Mouse (Mus musculus) activated CD4-positive, CD25-positive, alpha-beta regulatory T cell, adult 4 months (primary cell): Measurements from ENCODE around the gene Tmem41b. TPM values are rescaled to one million over a fixed set of nuclear protein-coding genes. Genes with fewer than 3 reads are reported as not detected.

Experiments
- polyA plus RNA-seq, 2 experiments: library from polyadenylated mRNA; unstranded; fragments of 100-300 nt; shearing (Covaris generic); gene quantifications; one replicate each; pipeline ENCODE4 v1.2.1; 2017

The Tmem41b gene
- polyA plus RNA-seq, 2 experiments from 2014 or later, result 31.6 to 35.3 TPM

Other genes starting within 250 kb of the Tmem41b start
- gene Tmem9b, start 234.1 kb downstream of the Tmem41b start, polyA plus RNA-seq, result 100 to 1,000 TPM; 118 to 122 TPM
- under 1 TPM; 0.46 to 0.61 TPM for gene Nrip3, start 204.9 kb downstream of the Tmem41b start, polyA plus RNA-seq
- under 1 TPM in 1 of 2 experiments, not detected in 1; 0.09 TPM for gene Scube2, start 121.2 kb downstream of the Tmem41b start, polyA plus RNA-seq
- 10 to 100 TPM; 29.7 to 34.8 TPM for gene Dennd5a, start 26.5 kb downstream of the Tmem41b start, polyA plus RNA-seq
- gene Ipo7, start 31.3 kb upstream of the Tmem41b start, polyA plus RNA-seq, result 10 to 100 TPM; 26.5 to 31.4 TPM
- 10 to 100 TPM; 35.2 to 36.1 TPM for gene Zfp143, start 74.3 kb upstream of the Tmem41b start, polyA plus RNA-seq
- 1 to 10 TPM; 2.4 to 3.0 TPM for gene Wee1, start 135.1 kb upstream of the Tmem41b start, polyA plus RNA-seq
- gene Swap70, start 234.8 kb upstream of the Tmem41b start, polyA plus RNA-seq, result 10 to 100 TPM; 38.4 to 43.6 TPM